Mouse (Mus musculus) liver, postnatal 0 days (tissue): ENCODE results near the gene Wars.

ENCODE experiments used
- CTCF ChIP-seq: sonication (generic); IDR thresholded peaks from 2 replicates; pipeline ENCODE4 v1.5.1; 2016; ENCODE audit warnings: antibody characterized with exemption, low read depth
- EP300 ChIP-seq: IDR thresholded peaks from 2 replicates; pipeline ENCODE4 v1.6.1; 2016; ENCODE audit warnings: antibody characterized with exemption, low read depth, mild to moderate bottlenecking

- TF ChIP-seq CTCF (no peak), EP300 (no peak)
Observed at GRCm38 (mm10) chr12:108909846-108910433, 16.0 kb upstream of the Wars start.
